Mouse (Mus musculus) 416B (cell line): ENCODE data around the gene Pitx1.

ENCODE experiments used
- DNase-seq: peaks from one replicate; pipeline ENCODE4 v3.0.0; 2011; ENCODE audit warnings: low read depth

Pitx1 gene

GRCm38 (mm10) chr13:55784268-55784667 lies 51.7 kb downstream of the Pitx1 start, which contains the start of gene Catsper3:
Catsper3 (plus strand) TSS chr13:55784568.
- no peak for DNase-seq

- no peak for DNase-seq
Observed at GRCm38 (mm10) chr13:55775056-55775455, 60.9 kb downstream of the Pitx1 start.
